ENCODE assay signal across 8 mouse cellular contexts in genomic region chr10:79777103-79777531, GRCm38 (mm10). TPM values are rescaled to one million over a fixed set of nuclear protein-coding genes. Genes with fewer than 3 reads are reported as not detected.
A peak's percentile ranks its signal among the peaks of the same experiment; 100 is the strongest.
DNase-seq lines count a peak whose midpoint lies in the region; ATAC-seq and TF ChIP-seq lines count a peak whose summit lies in the region.

Gene Fstl3 (plus strand): TSS chr10:79777272.

- no peaks in the 10 kb centered on the region for H3K36me3 ChIP-seq in heart, postnatal 0 days (replicated peaks; ENCODE audit: control insufficient read depth, insufficient read depth, low read length)
- H3K36me3 ChIP-seq in liver, embryonic 13.5 days = no peaks in the 10 kb centered on the region
- no peaks in the 10 kb centered on the region for H3K36me3 ChIP-seq in stomach, embryonic 15.5 days

- peak within 1 kb of the TSS; percentile 55 for H3K4me2 ChIP-seq in heart, postnatal 0 days (ENCODE audit: low read depth, low read length)
- peak within 1 kb of the TSS; percentile 59 for H3K4me2 ChIP-seq in liver, embryonic 13.5 days
- peak within 1 kb of the TSS; percentile 83 for H3K4me2 ChIP-seq in stomach, embryonic 15.5 days

- no peak for TF ChIP-seq EP300 in heart, postnatal 0 days (IDR thresholded peaks at IDR 0.05; ENCODE audit: low read depth)

- H3K9ac ChIP-seq in heart, postnatal 0 days (replicated peaks; ENCODE audit: low read depth, low read length) = peak within 1 kb of the TSS; percentile 6; the same call in 1 of the 2 replicates
- H3K9ac ChIP-seq in liver, embryonic 13.5 days = peak within 1 kb of the TSS; percentile 28; the same call in 1 of the 2 replicates
- peak within 1 kb of the TSS; percentile 48; the same call in 1 of the 2 replicates for H3K9ac ChIP-seq in stomach, embryonic 15.5 days

- H3K9me3 ChIP-seq in heart, postnatal 0 days (replicated peaks; ENCODE audit: control insufficient read depth, low read length) = peaks cover 4% of the 10 kb centered on the region
- H3K9me3 ChIP-seq in liver, embryonic 13.5 days (replicated peaks) = no peaks in the 10 kb centered on the region; the same call in 1 of the 2 replicates
- no peaks in the 10 kb centered on the region for H3K9me3 ChIP-seq in stomach, embryonic 15.5 days

- ATAC-seq in heart, postnatal 0 days (ENCODE audit: insufficient read depth, low read depth) = no peak
- ATAC-seq in liver, embryonic 13.5 days (ENCODE audit: low read depth) = no peak
- no peak for ATAC-seq in stomach, embryonic 15.5 days (ENCODE audit: insufficient read depth, low FRiP score, low read depth)

- H3K27ac ChIP-seq in heart, postnatal 0 days (ENCODE audit: low read depth) = peak within 1 kb of the TSS; percentile 32; the same call in 1 of the 2 replicates
- H3K27ac ChIP-seq in liver, embryonic 13.5 days = no peak within 1 kb of the TSS
- peak within 1 kb of the TSS; percentile 53 for H3K27ac ChIP-seq in stomach, embryonic 15.5 days

- no peak for TF ChIP-seq CTCF in heart, postnatal 0 days (IDR thresholded peaks at IDR 0.05; ENCODE audit: low read depth)

- 2% methylated on average over 37 of the region's 39 CpGs for WGBS in heart, postnatal 0 days
- WGBS in liver, embryonic 13.5 days (ENCODE audit: insufficient replicate concordance) = 5% methylated on average over 39 of the region's 39 CpGs
- 1% methylated on average over 39 of the region's 39 CpGs for WGBS in stomach, embryonic 15.5 days

- H3K4me3 ChIP-seq in heart, postnatal 0 days (ENCODE audit: low read depth, low read length) = peak within 1 kb of the TSS; percentile 33
- peak within 1 kb of the TSS; percentile 44 for H3K4me3 ChIP-seq in liver, embryonic 13.5 days (replicated peaks)
- peak within 1 kb of the TSS; percentile 49 for H3K4me3 ChIP-seq in stomach, embryonic 15.5 days (replicated peaks)

- H3K27me3 ChIP-seq in heart, postnatal 0 days (ENCODE audit: control insufficient read depth, insufficient read depth, low read length) = peaks cover 13% of the 10 kb centered on the region
- peaks cover 51% of the 10 kb centered on the region for H3K27me3 ChIP-seq in liver, embryonic 13.5 days
- H3K27me3 ChIP-seq in stomach, embryonic 15.5 days (replicated peaks) = no peaks in the 10 kb centered on the region

- peaks cover 7% of the 10 kb centered on the region for H3K4me1 ChIP-seq in heart, postnatal 0 days (ENCODE audit: control insufficient read depth, insufficient read depth)
- H3K4me1 ChIP-seq in liver, embryonic 13.5 days (replicated peaks) = peaks cover 39% of the 10 kb centered on the region
- H3K4me1 ChIP-seq in stomach, embryonic 15.5 days = peaks cover 41% of the 10 kb centered on the region

- peak; percentile 50 to 69 for DNase-seq in adrenal gland, adult 18-20 months (ENCODE audit: low spot score in 2 of 2)
- no peak for DNase-seq in adrenal gland, adult 8-10 months
- peak; percentile 70 for DNase-seq in adrenal gland, postnatal 25 days
- no peak for DNase-seq in heart, postnatal 0 days (ENCODE audit: low spot score)
- no peak for DNase-seq in liver, embryonic 13.5 days
- no peak for DNase-seq in spleen, adult 12 weeks (ENCODE audit: low spot score)
- DNase-seq in frontal cortex, postnatal 25 days (ENCODE audit: low spot score in 2 of 2) = no peak

RNA-seq across cellular contexts. Expression of gene Fstl3, which starts in this region (rescaled TPM):
- total RNA-seq in adrenal gland, adult 18-20 months (2021) = 10 to 100 TPM; 11.0 to 28.5 TPM
- 10 to 100 TPM in 2 of 4 experiments, 1 to 10 TPM in 2; 8.8 to 55.0 (median 26.2) TPM for total RNA-seq in adrenal gland, adult 8-10 months (2022)
- 8.5 and 10.6 TPM in 2 replicates for total RNA-seq in adrenal gland, postnatal 25 days (2021)
- total RNA-seq in heart, postnatal 0 days (2014; rRNA removed; ENCODE audit: low replicate concordance) = 21.4 and 28.0 TPM in 2 replicates
- polyA plus RNA-seq in heart, postnatal 0 days (2015; fragmentation: Nextera tagmentation; extraction: Ambion mirVana) = 13.2 and 13.7 TPM in 2 replicates
- 0.58 and 0.68 TPM in 2 replicates for polyA plus RNA-seq in liver, embryonic 13.5 days (2015; fragmentation: Nextera tagmentation; extraction: Ambion mirVana)
- 14.8 and 15.5 TPM in 2 replicates for polyA plus RNA-seq in stomach, embryonic 15.5 days (2015; fragmentation: Nextera tagmentation; extraction: Ambion mirVana)

Comparison
In these comparisons a context has a peak if more than half of its experiments do, and no peak if none do; other contexts are left out.
1. DNase-seq: peak in adrenal gland, adult 18-20 months (2 of 2) and adrenal gland, postnatal 25 days (single experiment); none in adrenal gland, adult 8-10 months (single experiment), heart, postnatal 0 days (single experiment), liver, embryonic 13.5 days (single experiment), spleen, adult 12 weeks (single experiment) and frontal cortex, postnatal 25 days (0 of 2).
2. Peak in every context shown above with its lines, with median percentiles within 50 percentile points of each other: H3K4me2 ChIP-seq, H3K4me3 ChIP-seq and H3K9ac ChIP-seq.